Mouse (Mus musculus): ENCODE measurements around the gene Rbm20. TPM values are rescaled to one million over a fixed set of nuclear protein-coding genes. Genes with fewer than 3 reads are reported as not detected.
"Not testable (repeated sequence)": the region's sequence is repeated elsewhere in the genome, so short reads cannot be mapped to it uniquely, and the experiment has no call there.

The Rbm20 gene
- polyA plus RNA-seq, 1 experiment from 2014 or later, result 1.1 TPM

GRCm38 (mm10) chr19:53801380-53801779, 124.3 kb downstream of the Rbm20 start:
- Histone ChIP-seq H3K9me3 (ENCODE audit: control insufficient read depth, low read length) (no peaks in the 10 kb centered on the region), H3K4me3 (ENCODE audit: low read length) (no peak overlapping the region), H3K27ac (ENCODE audit: low read length) (0 out of 2 replicates have a peak overlapping the region, but pooled peaks have one; percentile 9), H3K9ac (ENCODE audit: low read depth, low read length) (no peak overlapping the region), H3K36me3 (ENCODE audit: control insufficient read depth, insufficient read depth, low read length) (no peaks in the 10 kb centered on the region), H3K4me1 (ENCODE audit: control insufficient read depth, insufficient read depth, low read length) (peaks cover 11% of the 10 kb centered on the region), H3K27me3 (replicated peaks; ENCODE audit: control insufficient read depth, insufficient read depth, low read length) (no peaks in the 10 kb centered on the region), H3K4me2 (ENCODE audit: low read depth, low read length) (no peak overlapping the region)
- no peak; the same call in 1 of the 2 replicates for ATAC-seq
- 64% methylated on average over 5 of the region's 5 CpGs for WGBS

- H3K9ac ChIP-seq (ENCODE audit: low read depth, low read length), result no peak overlapping the region
- 0 out of 2 replicates have a peak overlapping the region, but pooled peaks have one; percentile 9 for H3K27ac ChIP-seq (ENCODE audit: low read length)
- H3K27me3 ChIP-seq (replicated peaks; ENCODE audit: control insufficient read depth, insufficient read depth, low read length), result no peaks in the 10 kb centered on the region
- no peaks in the 10 kb centered on the region for H3K9me3 ChIP-seq (ENCODE audit: control insufficient read depth, low read length)
- H3K36me3 ChIP-seq (ENCODE audit: control insufficient read depth, insufficient read depth, low read length), result no peaks in the 10 kb centered on the region
- ATAC-seq, result peak; percentile 73
- WGBS, result 63% methylated on average over 11 of the region's 11 CpGs
- no peak overlapping the region for H3K4me3 ChIP-seq (ENCODE audit: low read length)
- H3K4me2 ChIP-seq (ENCODE audit: low read depth, low read length), result no peak overlapping the region
- peaks cover 11% of the 10 kb centered on the region for H3K4me1 ChIP-seq (ENCODE audit: control insufficient read depth, insufficient read depth, low read length)
These were observed 124.9 kb downstream of the Rbm20 start for GRCm38 (mm10) chr19:53801789-53802683.

GRCm38 (mm10) chr19:53803954-53804353, 126.8 kb downstream of the Rbm20 start:
- no peaks in the 10 kb centered on the region for H3K9me3 ChIP-seq (ENCODE audit: control insufficient read depth, low read length)
- H3K4me2 ChIP-seq (ENCODE audit: low read depth, low read length), result no peak overlapping the region
- no peaks in the 10 kb centered on the region for H3K27me3 ChIP-seq (replicated peaks; ENCODE audit: control insufficient read depth, insufficient read depth, low read length)
- H3K9ac ChIP-seq (ENCODE audit: low read depth, low read length), result no peak overlapping the region
- H3K36me3 ChIP-seq (ENCODE audit: control insufficient read depth, insufficient read depth, low read length), result no peaks in the 10 kb centered on the region
- peaks cover 18% of the 10 kb centered on the region for H3K4me1 ChIP-seq (ENCODE audit: control insufficient read depth, insufficient read depth, low read length)
- 52% methylated on average over 2 of the region's 2 CpGs for WGBS
- H3K4me3 ChIP-seq (ENCODE audit: low read length), result no peak overlapping the region
- H3K27ac ChIP-seq (ENCODE audit: low read length), result no peak overlapping the region
- no peak for ATAC-seq

GRCm38 (mm10) chr19:53805063-53805462, 128.0 kb downstream of the Rbm20 start:
- Histone ChIP-seq H3K27ac (ENCODE audit: low read length) (no peak overlapping the region), H3K9me3 (ENCODE audit: control insufficient read depth, low read length) (no peaks in the 10 kb centered on the region), H3K36me3 (ENCODE audit: control insufficient read depth, insufficient read depth, low read length) (no peaks in the 10 kb centered on the region), H3K4me1 (ENCODE audit: control insufficient read depth, insufficient read depth, low read length) (peaks cover 27% of the 10 kb centered on the region), H3K27me3 (replicated peaks; ENCODE audit: control insufficient read depth, insufficient read depth, low read length) (no peaks in the 10 kb centered on the region), H3K4me3 (ENCODE audit: low read length) (no peak overlapping the region), H3K9ac (ENCODE audit: low read depth, low read length) (no peak overlapping the region), H3K4me2 (ENCODE audit: low read depth, low read length) (no peak overlapping the region)
- ATAC-seq, result no peak
- 69% methylated on average over 3 of the region's 3 CpGs for WGBS

GRCm38 (mm10) chr19:53806126-53806525, 129.0 kb downstream of the Rbm20 start:
- Histone ChIP-seq H3K27me3 (replicated peaks; ENCODE audit: control insufficient read depth, insufficient read depth, low read length) (no peaks in the 10 kb centered on the region), H3K4me3 (ENCODE audit: low read length) (no peak overlapping the region), H3K4me2 (ENCODE audit: low read depth, low read length) (no peak overlapping the region), H3K27ac (ENCODE audit: low read length) (no peak overlapping the region), H3K36me3 (ENCODE audit: control insufficient read depth, insufficient read depth, low read length) (no peaks in the 10 kb centered on the region), H3K9ac (ENCODE audit: low read depth, low read length) (no peak overlapping the region), H3K4me1 (ENCODE audit: control insufficient read depth, insufficient read depth, low read length) (peaks cover 25% of the 10 kb centered on the region), H3K9me3 (ENCODE audit: control insufficient read depth, low read length) (no peaks in the 10 kb centered on the region)
- no peak for ATAC-seq
- 70% methylated on average over 7 of the region's 7 CpGs for WGBS

- H3K27ac ChIP-seq (ENCODE audit: low read length); H3K36me3 ChIP-seq (ENCODE audit: control insufficient read depth, insufficient read depth, low read length); H3K4me2 ChIP-seq (ENCODE audit: low read depth, low read length); H3K4me3 ChIP-seq (ENCODE audit: low read length); H3K27me3 ChIP-seq (replicated peaks; ENCODE audit: control insufficient read depth, insufficient read depth, low read length); H3K9ac ChIP-seq (ENCODE audit: low read depth, low read length); ATAC-seq; H3K9me3 ChIP-seq (ENCODE audit: control insufficient read depth, low read length): not testable (repeated sequence)
- WGBS, result 82% methylated on average over 6 of the region's 6 CpGs
- H3K4me1 ChIP-seq (ENCODE audit: control insufficient read depth, insufficient read depth, low read length), result peaks cover 23% of the 10 kb centered on the region
These were observed 129.6 kb downstream of the Rbm20 start for GRCm38 (mm10) chr19:53806526-53807275.

GRCm38 (mm10) chr19:53807276-53807801, 130.2 kb downstream of the Rbm20 start:
- H3K27ac ChIP-seq (ENCODE audit: low read length), result no peak overlapping the region
- no peak for ATAC-seq
- WGBS, result 74% methylated on average over 5 of the region's 5 CpGs

GRCm38 (mm10) chr19:53808041-53808777, 131.1 kb downstream of the Rbm20 start:
- Histone ChIP-seq H3K4me3 (ENCODE audit: low read length) (no peak overlapping the region), H3K9me3 (ENCODE audit: control insufficient read depth, low read length) (no peaks in the 10 kb centered on the region), H3K9ac (ENCODE audit: low read depth, low read length) (no peak overlapping the region), H3K27me3 (replicated peaks; ENCODE audit: control insufficient read depth, insufficient read depth, low read length) (no peaks in the 10 kb centered on the region), H3K4me1 (ENCODE audit: control insufficient read depth, insufficient read depth, low read length) (peaks cover 20% of the 10 kb centered on the region), H3K36me3 (ENCODE audit: control insufficient read depth, insufficient read depth, low read length) (no peaks in the 10 kb centered on the region), H3K4me2 (ENCODE audit: low read depth, low read length) (no peak overlapping the region), H3K27ac (ENCODE audit: low read length) (no peak overlapping the region)
- WGBS, result 38% methylated on average over 15 of the region's 15 CpGs
- peak; percentile 65 for ATAC-seq

More at GRCm38 (mm10) chr19:53807276-53807801, 130.2 kb downstream of the Rbm20 start:
- no peaks in the 10 kb centered on the region for H3K27me3 ChIP-seq (replicated peaks; ENCODE audit: control insufficient read depth, insufficient read depth, low read length)
- no peak overlapping the region for H3K4me2 ChIP-seq (ENCODE audit: low read depth, low read length)
- H3K9me3 ChIP-seq (ENCODE audit: control insufficient read depth, low read length), result no peaks in the 10 kb centered on the region
- H3K4me3 ChIP-seq (ENCODE audit: low read length), result no peak overlapping the region
- H3K9ac ChIP-seq (ENCODE audit: low read depth, low read length), result no peak overlapping the region
- H3K4me1 ChIP-seq (ENCODE audit: control insufficient read depth, insufficient read depth, low read length), result peaks cover 20% of the 10 kb centered on the region
- no peaks in the 10 kb centered on the region for H3K36me3 ChIP-seq (ENCODE audit: control insufficient read depth, insufficient read depth, low read length)
